Mouse (Mus musculus) lung, postnatal 0 days (tissue): Measurements from ENCODE around the gene Acbd4.

Source experiments
- CTCF ChIP-seq: IDR thresholded peaks from 2 replicates; pipeline ENCODE4 v1.5.1; 2016; ENCODE audit warnings: antibody characterized with exemption, mild to moderate bottlenecking
- EP300 ChIP-seq: IDR thresholded peaks from 2 replicates; pipeline ENCODE4 v1.6.1; 2016; ENCODE audit warnings: antibody characterized with exemption, mild to moderate bottlenecking, control low read depth

DNA sequence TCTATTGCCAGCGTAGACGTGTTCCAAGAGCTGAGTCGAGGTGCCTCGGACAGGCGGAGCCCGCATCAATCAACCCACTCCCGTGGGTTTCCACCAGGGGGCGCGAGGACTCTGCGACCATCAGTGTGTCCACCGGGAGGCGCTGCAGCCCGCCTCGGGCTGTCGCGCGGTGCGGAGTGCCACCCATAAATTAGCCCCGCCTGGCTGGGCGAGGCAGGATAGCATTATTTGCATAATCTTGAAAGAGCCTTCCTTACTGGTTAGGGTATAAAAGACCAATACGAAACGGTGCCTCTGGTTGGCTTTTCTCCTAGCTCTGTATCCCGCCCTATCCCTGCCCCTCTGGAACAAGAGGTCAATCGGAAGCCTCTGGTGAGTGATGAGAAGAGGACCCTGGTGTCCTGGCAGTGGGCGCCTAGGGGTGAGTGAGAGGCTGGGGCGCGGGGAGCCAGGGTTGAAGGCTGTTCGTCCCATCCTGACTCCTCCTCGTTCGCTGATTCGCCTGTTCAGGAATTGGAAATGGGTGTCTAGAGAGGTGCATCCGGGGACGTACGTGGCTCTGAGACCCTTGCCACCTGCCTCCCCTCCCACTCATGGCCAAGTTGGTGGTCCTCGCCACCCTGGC, 1.4 kb downstream of the Acbd4 start:
- TF ChIP-seq CTCF (peak; percentile 100), EP300 (no peak)
